Mouse (Mus musculus): ENCODE data around the gene Olfr1447. TPM values are rescaled to one million over a fixed set of nuclear protein-coding genes. Genes with fewer than 3 reads are reported as not detected.

The Olfr1447 gene
- polyA plus RNA-seq, 1 experiment from 2014 or later = not detected

Other genes with a start within 250 kb of the Olfr1447 start
- gene Olfr1442, start 233.3 kb downstream of the Olfr1447 start, polyA plus RNA-seq (2014; fragmentation: Nextera tagmentation; extraction: Ambion mirVana) = not detected in 2 replicates
- not detected in 2 replicates for gene Olfr1443, start 225.6 kb downstream of the Olfr1447 start, polyA plus RNA-seq (2014; fragmentation: Nextera tagmentation; extraction: Ambion mirVana)
- not detected in 2 replicates for gene Keg1, start 208.0 kb downstream of the Olfr1447 start, polyA plus RNA-seq (2014; fragmentation: Nextera tagmentation; extraction: Ambion mirVana)
- gene Cntf, start 138.1 kb downstream of the Olfr1447 start, polyA plus RNA-seq (2014; fragmentation: Nextera tagmentation; extraction: Ambion mirVana) = 0.37 and 0.80 TPM in 2 replicates
- gene Zfp91, start 107.6 kb downstream of the Olfr1447 start, polyA plus RNA-seq (2014; fragmentation: Nextera tagmentation; extraction: Ambion mirVana) = 11.6 and 11.9 TPM in 2 replicates
- gene Lpxn, start 107.5 kb downstream of the Olfr1447 start, polyA plus RNA-seq (2014; fragmentation: Nextera tagmentation; extraction: Ambion mirVana) = 1.2 and 1.3 TPM in 2 replicates
- not detected in 2 replicates for gene Gm5244, start 57.1 kb downstream of the Olfr1447 start, polyA plus RNA-seq (2014; fragmentation: Nextera tagmentation; extraction: Ambion mirVana)
- not detected in 2 replicates for gene Olfr1444, start 46.5 kb downstream of the Olfr1447 start, polyA plus RNA-seq (2014; fragmentation: Nextera tagmentation; extraction: Ambion mirVana)
- gene Olfr1445, start 19.9 kb downstream of the Olfr1447 start, polyA plus RNA-seq (2014; fragmentation: Nextera tagmentation; extraction: Ambion mirVana) = not detected in 2 replicates
- not detected in 2 replicates for gene Olfr1446, start 10.2 kb downstream of the Olfr1447 start, polyA plus RNA-seq (2014; fragmentation: Nextera tagmentation; extraction: Ambion mirVana)
- gene Olfr1448, start 20.7 kb upstream of the Olfr1447 start, polyA plus RNA-seq (2014; fragmentation: Nextera tagmentation; extraction: Ambion mirVana) = not detected in 2 replicates
- gene Olfr1449, start 27.1 kb upstream of the Olfr1447 start, polyA plus RNA-seq (2014; fragmentation: Nextera tagmentation; extraction: Ambion mirVana) = not detected in 2 replicates
- not detected in 2 replicates for gene Olfr1450, start 46.5 kb upstream of the Olfr1447 start, polyA plus RNA-seq (2014; fragmentation: Nextera tagmentation; extraction: Ambion mirVana)
- not detected in 2 replicates for gene Olfr1451, start 91.3 kb upstream of the Olfr1447 start, polyA plus RNA-seq (2014; fragmentation: Nextera tagmentation; extraction: Ambion mirVana)
- gene Olfr1453, start 124.6 kb upstream of the Olfr1447 start, polyA plus RNA-seq (2014; fragmentation: Nextera tagmentation; extraction: Ambion mirVana) = not detected in 2 replicates
- not detected in 2 replicates for gene Olfr1454, start 156.9 kb upstream of the Olfr1447 start, polyA plus RNA-seq (2014; fragmentation: Nextera tagmentation; extraction: Ambion mirVana)
- gene Olfr1457, start 194.1 kb upstream of the Olfr1447 start, polyA plus RNA-seq (2014; fragmentation: Nextera tagmentation; extraction: Ambion mirVana) = not detected in 2 replicates
- gene Olfr1458, start 203.0 kb upstream of the Olfr1447 start, polyA plus RNA-seq (2014; fragmentation: Nextera tagmentation; extraction: Ambion mirVana) = not detected in 2 replicates
- not detected in 2 replicates for gene Olfr1459, start 245.8 kb upstream of the Olfr1447 start, polyA plus RNA-seq (2014; fragmentation: Nextera tagmentation; extraction: Ambion mirVana)